Mouse (Mus musculus) lung, postnatal 0 days (tissue): ENCODE measurements at regions not wholly inside any gene's neighbourhood (a gene's known extent, or its start where the extent isn't known, plus 50 kb on each side); places are given as distances from the start of the nearest gene placed in this dataset.

Source experiments
- ATAC-seq: fragments of 200-750 bp; cut with Nextera tagmentation; 2 replicates; pipeline ENCODE4 v1.8.0; 2017; ENCODE audit warnings: moderate library complexity
- DNase-seq: peaks from one replicate; pipeline ENCODE4 v3.0.0-alpha.2; 2016; ENCODE audit warnings: low spot score
- H3K27ac ChIP-seq: fragments of 300-500 bp; sonication (generic); 2 replicates; pipeline ENCODE4 v1.5.1; 2014; ENCODE audit warnings: antibody characterized with exemption, mild to moderate bottlenecking, low read length, mixed read lengths
- H3K27me3 ChIP-seq: fragments of 300-500 bp; sonication (generic); replicated peaks from 2 replicates; pipeline ENCODE4 v1.6.1; 2014; ENCODE audit warnings: low read length, mixed read lengths; ENCODE audit not compliant: insufficient read depth
- H3K36me3 ChIP-seq: fragments of 300-500 bp; sonication (generic); 2 replicates; pipeline ENCODE4 v1.6.1; 2014; ENCODE audit warnings: low read length, mixed read lengths; ENCODE audit not compliant: insufficient read depth
- H3K4me1 ChIP-seq: fragments of 300-500 bp; sonication (generic); 2 replicates; pipeline ENCODE4 v1.6.1; 2014; ENCODE audit warnings: antibody characterized with exemption, low read depth, low read length, mixed read lengths; ENCODE audit not compliant: insufficient read depth
- H3K4me2 ChIP-seq: fragments of 300-500 bp; sonication (generic); replicated peaks from 2 replicates; pipeline ENCODE4 v1.6.1; 2014; ENCODE audit warnings: low read depth, mild to moderate bottlenecking, low read length, moderate library complexity, mixed read lengths
- H3K4me3 ChIP-seq: fragments of 300-500 bp; sonication (generic); 2 replicates; pipeline ENCODE4 v1.5.1; 2014; ENCODE audit warnings: low read depth, low read length
- H3K9ac ChIP-seq: fragments of 300-500 bp; sonication (generic); replicated peaks from 2 replicates; pipeline ENCODE4 v1.6.1; 2014; ENCODE audit warnings: low read depth, mild to moderate bottlenecking
- H3K9me3 ChIP-seq: fragments of 300-500 bp; sonication (generic); 2 replicates; pipeline ENCODE4 v1.6.1; 2016; ENCODE audit warnings: low read length, mixed read lengths
- CTCF ChIP-seq: IDR thresholded peaks from 2 replicates; pipeline ENCODE4 v1.5.1; 2016; ENCODE audit warnings: antibody characterized with exemption, mild to moderate bottlenecking
- EP300 ChIP-seq: IDR thresholded peaks from 2 replicates; pipeline ENCODE4 v1.6.1; 2016; ENCODE audit warnings: antibody characterized with exemption, mild to moderate bottlenecking, control low read depth
- WGBS: fragments of 180-500 bp; shearing (Covaris S2); extraction: QIAGEN DNeasy Blood & Tissue Kit; methylation state at CpG from one replicate; pipeline ENCODE4 v1.1.7; 2014; 5-methylcytosine and 5-hydroxymethylcytosine counted together

DNA sequence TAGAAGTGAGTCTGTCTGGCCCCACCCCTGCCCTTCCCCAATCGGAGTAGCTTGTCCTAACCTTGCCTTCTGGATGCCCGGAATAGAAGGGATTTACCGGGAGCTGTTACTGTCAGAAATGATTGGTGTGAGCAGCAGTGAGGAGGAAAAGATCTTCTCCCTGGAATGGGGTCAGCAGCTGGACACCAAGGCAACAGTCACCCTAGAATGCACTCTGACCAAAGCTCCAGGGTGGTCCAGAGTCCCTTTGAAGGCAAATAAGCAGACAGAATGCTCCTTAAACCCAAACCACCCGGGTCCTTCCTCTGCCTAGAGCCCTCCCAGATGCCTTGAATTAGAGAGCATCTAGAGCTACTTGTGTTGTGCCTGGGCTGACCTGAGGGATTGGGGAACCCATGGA is 196.2 kb downstream of the H2al1j start:
- no peak overlapping the region for H3K4me3 ChIP-seq
- H3K36me3 ChIP-seq: no peaks in the 10 kb centered on the region
- DNase-seq (no peak), ATAC-seq (no peak)
- WGBS: 28% methylated on average over 4 of the region's 4 CpGs
- no peaks in the 10 kb centered on the region for H3K4me1 ChIP-seq
- H3K27ac ChIP-seq: no peak overlapping the region
- H3K4me2 ChIP-seq: no peak overlapping the region
- no peaks in the 10 kb centered on the region for H3K27me3 ChIP-seq
- no peaks in the 10 kb centered on the region for H3K9me3 ChIP-seq
- H3K9ac ChIP-seq: no peak overlapping the region
- no peak for TF ChIP-seq CTCF
- no peak for TF ChIP-seq EP300

DNA sequence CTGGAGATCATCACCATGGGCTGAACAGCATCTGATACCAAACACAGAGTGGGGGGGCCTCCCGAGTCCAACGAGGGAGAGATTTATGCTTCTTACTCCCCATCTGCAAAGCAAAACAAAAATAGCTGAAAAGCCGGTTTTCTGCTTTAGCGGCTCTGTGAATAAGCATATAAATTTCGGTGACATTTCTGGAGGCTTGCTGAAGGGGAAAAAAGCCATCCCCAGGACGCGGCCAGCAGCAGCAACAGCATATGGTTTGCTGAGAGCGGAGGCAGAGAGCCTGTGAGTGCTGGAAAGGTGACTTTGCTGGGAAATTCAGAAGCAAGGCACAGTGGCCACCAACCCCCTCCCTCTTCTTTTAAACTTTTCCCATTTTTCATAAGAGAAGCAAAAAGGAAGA is 197.7 kb downstream of the H2al1j start:
- no peak overlapping the region for H3K27ac ChIP-seq
- no peaks in the 10 kb centered on the region for H3K9me3 ChIP-seq
- no peaks in the 10 kb centered on the region for H3K4me1 ChIP-seq
- TF ChIP-seq CTCF (no peak), EP300 (no peak)
- H3K9ac ChIP-seq: no peak overlapping the region
- H3K4me3 ChIP-seq: no peak overlapping the region
- H3K27me3 ChIP-seq: no peaks in the 10 kb centered on the region
- ATAC-seq: no peak
- DNase-seq: no peak
- H3K4me2 ChIP-seq: no peak overlapping the region
- no peaks in the 10 kb centered on the region for H3K36me3 ChIP-seq
- WGBS: 57% methylated on average over 8 of the region's 8 CpGs

DNA sequence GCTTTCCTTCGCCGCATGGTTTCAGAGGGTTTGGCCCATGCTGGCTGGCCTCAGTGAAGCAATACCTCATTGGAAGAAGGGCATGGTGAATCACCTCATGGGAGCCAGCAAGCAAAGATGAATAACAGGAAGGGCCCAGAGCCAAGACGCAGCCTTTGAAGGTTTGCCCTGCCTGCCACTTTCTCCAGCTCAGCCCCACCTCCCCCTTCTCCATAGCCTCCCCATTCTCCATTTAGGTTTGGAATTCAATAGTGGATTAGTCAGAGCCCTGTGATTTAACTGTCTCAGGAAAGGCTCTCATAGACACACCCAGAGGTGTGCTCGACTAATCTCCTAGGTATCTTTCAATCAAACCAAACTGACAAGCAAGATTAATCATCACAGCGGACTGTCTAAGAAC is 201.0 kb downstream of the H2al1j start:
- Histone ChIP-seq H3K27ac (no peak overlapping the region), H3K4me2 (no peak overlapping the region), H3K4me3 (no peak overlapping the region), H3K9me3 (no peaks in the 10 kb centered on the region), H3K27me3 (no peaks in the 10 kb centered on the region), H3K36me3 (no peaks in the 10 kb centered on the region), H3K9ac (no peak overlapping the region), H3K4me1 (no peaks in the 10 kb centered on the region)
- 77% methylated on average over 5 of the region's 5 CpGs for WGBS
- DNase-seq (no peak), ATAC-seq (no peak)
- TF ChIP-seq EP300: no peak
- no peak for TF ChIP-seq CTCF

DNA sequence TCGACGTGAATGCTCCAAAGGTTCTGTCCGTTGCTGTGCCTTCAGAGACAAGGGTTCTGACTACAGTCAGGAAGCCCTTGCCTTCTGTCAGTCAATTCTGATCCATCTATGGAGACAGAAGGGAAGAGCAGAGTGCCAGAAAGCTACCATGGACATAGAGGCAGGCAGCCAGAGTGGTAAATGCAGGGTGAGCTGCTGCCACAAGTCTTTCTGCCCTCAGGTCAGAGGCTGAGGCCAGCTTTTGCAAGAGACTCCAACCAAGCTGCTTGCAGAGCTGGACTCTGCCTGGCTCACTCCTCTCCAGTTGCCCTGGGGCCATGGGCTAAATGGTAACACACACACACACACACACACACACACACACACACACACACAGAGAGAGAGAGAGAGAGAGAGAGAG is 201.6 kb downstream of the H2al1j start:
- no peaks in the 10 kb centered on the region for H3K36me3 ChIP-seq
- no peak overlapping the region for H3K4me2 ChIP-seq
- ATAC-seq (no peak), DNase-seq (no peak)
- H3K4me3 ChIP-seq: no peak overlapping the region
- no peaks in the 10 kb centered on the region for H3K4me1 ChIP-seq
- H3K9ac ChIP-seq: no peak overlapping the region
- no peaks in the 10 kb centered on the region for H3K27me3 ChIP-seq
- no peak overlapping the region for H3K27ac ChIP-seq
- H3K9me3 ChIP-seq: no peaks in the 10 kb centered on the region
- no peak for TF ChIP-seq EP300
- WGBS: 72% methylated on average over 3 of the region's 3 CpGs

DNA sequence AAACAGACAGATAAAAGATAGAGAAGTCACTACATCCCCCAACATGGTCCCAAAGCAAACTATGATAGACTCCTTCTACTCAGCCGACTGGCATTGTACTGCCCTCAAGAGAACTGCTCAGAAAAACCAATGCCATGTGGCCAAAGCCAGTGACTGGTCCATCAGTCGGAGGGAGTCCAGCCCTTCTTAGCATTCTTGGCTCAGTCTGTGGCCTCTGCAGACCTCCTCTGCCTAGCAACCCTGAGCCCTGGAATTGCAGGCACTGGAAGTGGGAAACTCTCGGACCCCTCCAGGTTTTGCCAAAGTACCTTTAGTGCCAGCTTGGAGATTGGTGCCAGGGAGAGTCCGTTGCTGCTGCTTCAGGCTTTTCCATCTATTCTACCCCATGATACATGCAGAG is 205.2 kb downstream of the H2al1j start:
- Histone ChIP-seq H3K4me3 (no peak overlapping the region), H3K27ac (no peak overlapping the region), H3K9me3 (no peaks in the 10 kb centered on the region), H3K27me3 (no peaks in the 10 kb centered on the region), H3K36me3 (no peaks in the 10 kb centered on the region), H3K9ac (no peak overlapping the region), H3K4me2 (no peak overlapping the region), H3K4me1 (no peaks in the 10 kb centered on the region)
- WGBS: 77% methylated on average over 4 of the region's 4 CpGs
- ATAC-seq (no peak), DNase-seq (no peak)
- TF ChIP-seq CTCF (no peak), EP300 (no peak)

DNA sequence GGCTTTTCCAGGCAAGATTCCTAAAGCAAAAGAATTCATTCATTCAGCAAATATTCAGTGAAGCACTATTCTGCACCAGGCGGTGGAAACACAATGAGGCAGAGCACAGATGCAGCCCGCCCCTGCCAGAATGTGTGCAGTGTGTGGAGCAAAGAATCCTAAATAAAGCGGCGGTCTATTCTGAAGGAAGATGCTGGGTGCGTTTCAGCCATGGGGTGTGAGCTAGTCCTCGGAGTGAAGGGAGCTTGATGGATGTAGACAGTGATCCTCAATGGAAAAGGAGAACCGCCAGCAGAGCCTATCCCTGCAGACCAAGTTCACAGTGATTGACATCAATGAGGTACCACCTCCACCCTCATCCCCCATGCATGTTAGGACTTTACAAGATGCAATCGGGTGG is 206.2 kb downstream of the H2al1j start:
- Histone ChIP-seq H3K4me1 (no peaks in the 10 kb centered on the region), H3K4me3 (no peak overlapping the region), H3K27me3 (no peaks in the 10 kb centered on the region), H3K9ac (no peak overlapping the region), H3K9me3 (no peaks in the 10 kb centered on the region), H3K27ac (no peak overlapping the region), H3K4me2 (no peak overlapping the region), H3K36me3 (no peaks in the 10 kb centered on the region)
- WGBS: 80% methylated on average over 8 of the region's 8 CpGs
- no peak for ATAC-seq
- TF ChIP-seq EP300: no peak
- TF ChIP-seq CTCF: no peak
- DNase-seq: no peak

DNA sequence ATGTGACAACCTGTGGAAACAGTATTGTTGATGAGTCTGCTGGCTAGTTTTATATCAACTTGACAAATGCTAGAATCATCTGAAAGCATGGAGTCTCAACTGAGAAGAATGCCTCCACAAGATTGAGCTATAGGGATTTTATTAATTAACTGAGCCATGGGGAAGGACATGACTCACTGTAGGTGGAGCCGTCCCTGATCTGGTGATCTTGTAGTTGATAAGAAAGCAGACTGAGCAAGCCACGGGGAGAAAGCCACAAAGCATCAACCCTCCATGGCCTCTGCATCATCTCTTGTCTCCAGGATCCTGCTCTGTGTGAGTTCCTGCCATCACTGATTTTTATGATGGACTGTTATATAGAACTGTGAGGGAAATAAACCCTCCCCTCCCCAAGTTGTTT is 213.4 kb downstream of the H2al1j start:
- Histone ChIP-seq H3K36me3 (no peaks in the 10 kb centered on the region), H3K4me2 (no peak overlapping the region), H3K9me3 (no peaks in the 10 kb centered on the region), H3K27me3 (no peaks in the 10 kb centered on the region), H3K9ac (no peak overlapping the region), H3K4me3 (no peak overlapping the region), H3K4me1 (no peaks in the 10 kb centered on the region), H3K27ac (no peak overlapping the region)
- TF ChIP-seq CTCF (no peak), EP300 (no peak)
- DNase-seq (no peak), ATAC-seq (no peak)
- 36% methylated on average over 2 of the region's 2 CpGs for WGBS
